Mouse (Mus musculus) liver, postnatal 0 days (tissue): Measurements from ENCODE around the gene Rapgef4. TPM values are rescaled to one million over a fixed set of nuclear protein-coding genes. Genes with fewer than 3 reads are reported as not detected.

Source experiments
- ATAC-seq: fragments of 200-750 bp; cut with Nextera tagmentation; 2 replicates; pipeline ENCODE4 v1.8.0; 2017; ENCODE audit warnings: mild to moderate bottlenecking, moderate library complexity
- DNase-seq: peaks from one replicate; pipeline ENCODE4 v3.0.0-alpha.2; 2016
- H3K27ac ChIP-seq: fragments of 300-500 bp; sonication (generic); 2 replicates; pipeline ENCODE4 v1.5.1; 2014; ENCODE audit warnings: antibody characterized with exemption, moderate library complexity, mild to moderate bottlenecking, low read depth
- H3K27me3 ChIP-seq: fragments of 300-500 bp; sonication (generic); 2 replicates; pipeline ENCODE4 v1.6.1; 2014; ENCODE audit warnings: low read length, control low read depth, mixed read lengths; ENCODE audit not compliant: insufficient read depth
- H3K36me3 ChIP-seq: fragments of 300-500 bp; sonication (generic); replicated peaks from 2 replicates; pipeline ENCODE4 v1.6.1; 2014; ENCODE audit warnings: mild to moderate bottlenecking, control low read depth, low read length, moderate library complexity, mixed read lengths; ENCODE audit not compliant: insufficient read depth
- H3K4me1 ChIP-seq: fragments of 300-500 bp; sonication (generic); 2 replicates; pipeline ENCODE4 v1.6.1; 2014; ENCODE audit warnings: antibody characterized with exemption, mild to moderate bottlenecking, control low read depth; ENCODE audit not compliant: insufficient read depth
- H3K4me2 ChIP-seq: fragments of 300-500 bp; sonication (generic); 2 replicates; pipeline ENCODE4 v1.6.1; 2014; ENCODE audit warnings: low read depth, mild to moderate bottlenecking, low read length, moderate library complexity, mixed read lengths
- H3K4me3 ChIP-seq: fragments of 300-500 bp; sonication (generic); 2 replicates; pipeline ENCODE4 v1.5.1; 2014; ENCODE audit warnings: low read depth, low read length
- H3K9ac ChIP-seq: fragments of 300-500 bp; sonication (generic); replicated peaks from 2 replicates; pipeline ENCODE4 v1.6.1; 2014; ENCODE audit warnings: mild to moderate bottlenecking, moderate library complexity
- H3K9me3 ChIP-seq: fragments of 300-500 bp; sonication (generic); 2 replicates; pipeline ENCODE4 v1.6.1; 2016; ENCODE audit warnings: mild to moderate bottlenecking, control low read depth, low read length, mixed read lengths
- CTCF ChIP-seq: sonication (generic); IDR thresholded peaks from 2 replicates; pipeline ENCODE4 v1.5.1; 2016; ENCODE audit warnings: antibody characterized with exemption, low read depth
- EP300 ChIP-seq: IDR thresholded peaks from 2 replicates; pipeline ENCODE4 v1.6.1; 2016; ENCODE audit warnings: antibody characterized with exemption, low read depth, mild to moderate bottlenecking
- WGBS: fragments of 180-500 bp; shearing (Covaris S2); extraction: QIAGEN DNeasy Blood & Tissue Kit; methylation state at CpG from one replicate; pipeline ENCODE4 v1.1.7; 2014; ENCODE audit not compliant: insufficient replicate concordance; 5-methylcytosine and 5-hydroxymethylcytosine counted together
- polyA plus RNA-seq: library from polyadenylated mRNA; unstranded; fragments of >200 nt; fragmentation: Nextera tagmentation; extraction: Ambion mirVana; gene quantifications from 2 replicates; pipeline ENCODE4 v1.2.1, GENCODE M21; 2015

The Rapgef4 gene
- polyA plus RNA-seq, 1 experiment from 2014 or later = 30.2 TPM

DNA sequence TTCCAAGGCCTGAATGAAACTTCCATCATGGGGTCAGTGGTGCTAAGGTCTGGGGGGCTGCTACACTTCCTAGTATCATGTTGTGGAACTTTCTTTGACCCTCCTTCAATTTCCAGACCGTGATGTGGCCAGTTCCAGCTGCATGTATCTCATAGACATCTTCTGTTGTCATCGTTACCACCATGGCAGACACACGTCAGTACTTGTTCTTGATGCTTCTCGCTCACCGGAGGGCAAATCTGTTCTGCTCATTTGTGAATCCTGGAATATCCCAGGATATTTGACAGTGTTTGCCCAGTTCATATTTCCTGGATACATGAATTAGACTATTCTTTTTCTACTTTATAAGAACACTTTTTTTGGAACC lies 39.3 kb upstream of the Rapgef4 start:
- Histone ChIP-seq H3K36me3 (no peaks in the 10 kb centered on the region), H3K27me3 (no peaks in the 10 kb centered on the region), H3K9me3 (no peaks in the 10 kb centered on the region), H3K4me3 (no peak overlapping the region), H3K4me1 (no peaks in the 10 kb centered on the region), H3K4me2 (no peak overlapping the region), H3K27ac (no peak overlapping the region), H3K9ac (no peak overlapping the region)
- TF ChIP-seq EP300 (no peak), CTCF (no peak)
- ATAC-seq = no peak
- no peak for DNase-seq
- 86% methylated on average over 5 of the region's 5 CpGs for WGBS

DNA sequence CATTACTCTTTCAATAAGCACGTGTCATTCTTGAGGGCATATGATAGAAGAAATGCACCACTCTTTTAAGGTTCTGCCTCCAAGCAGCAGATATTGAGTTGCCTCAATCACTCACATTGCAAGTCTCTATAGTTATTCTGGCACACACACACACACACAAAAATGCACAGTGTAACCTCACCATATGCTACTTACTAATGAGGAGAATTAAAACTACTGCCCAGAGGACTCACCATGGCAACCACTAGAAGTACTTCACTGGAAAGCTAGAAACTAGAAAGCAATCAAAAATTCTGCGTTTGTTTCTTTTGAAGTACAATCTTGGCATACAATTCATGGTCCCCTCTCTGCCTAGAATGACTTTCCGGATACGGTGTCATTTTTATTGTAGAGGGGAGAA lies 29.8 kb upstream of the Rapgef4 start:
- Histone ChIP-seq H3K9me3 (no peaks in the 10 kb centered on the region), H3K36me3 (no peaks in the 10 kb centered on the region), H3K4me2 (no peak overlapping the region), H3K4me3 (no peak overlapping the region), H3K4me1 (no peaks in the 10 kb centered on the region), H3K27ac (no peak overlapping the region), H3K27me3 (no peaks in the 10 kb centered on the region), H3K9ac (no peak overlapping the region)
- no peak for ATAC-seq
- 78% methylated on average over 4 of the region's 4 CpGs for WGBS
- no peak for TF ChIP-seq CTCF
- no peak for TF ChIP-seq EP300
- DNase-seq = no peak

DNA sequence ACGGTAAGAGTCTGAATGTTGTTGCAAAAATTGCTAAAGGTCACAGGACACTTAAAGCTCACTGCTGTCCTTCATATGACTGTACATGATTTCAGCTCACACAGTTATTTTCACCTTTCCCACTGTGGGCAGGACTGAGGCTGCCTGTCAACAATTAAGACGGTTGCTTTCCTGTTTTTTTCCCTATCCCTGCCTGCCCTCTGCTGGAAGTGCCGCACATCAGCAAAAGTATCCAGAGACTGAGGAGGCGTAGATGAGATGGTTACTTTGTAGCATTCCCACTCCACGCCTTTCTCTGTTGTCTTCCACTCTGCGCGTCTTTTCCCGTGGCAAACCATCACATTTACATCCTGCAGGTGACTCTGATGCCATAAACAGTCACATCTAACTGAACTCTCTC lies 25.4 kb upstream of the Rapgef4 start:
- whole genome bisulfite sequencing = 23% methylated on average over 8 of the region's 8 CpGs
- H3K4me1 ChIP-seq = no peaks in the 10 kb centered on the region
- H3K27me3 ChIP-seq = no peaks in the 10 kb centered on the region
- H3K9me3 ChIP-seq = no peaks in the 10 kb centered on the region
- TF ChIP-seq CTCF (peak; percentile 77), EP300 (no peak)
- H3K9ac ChIP-seq = no peak overlapping the region
- H3K27ac ChIP-seq = no peak overlapping the region
- no peak overlapping the region for H3K4me3 ChIP-seq
- no peak for ATAC-seq
- H3K36me3 ChIP-seq = no peaks in the 10 kb centered on the region
- DNase-seq = peak; percentile 46
- H3K4me2 ChIP-seq = no peak overlapping the region

DNA sequence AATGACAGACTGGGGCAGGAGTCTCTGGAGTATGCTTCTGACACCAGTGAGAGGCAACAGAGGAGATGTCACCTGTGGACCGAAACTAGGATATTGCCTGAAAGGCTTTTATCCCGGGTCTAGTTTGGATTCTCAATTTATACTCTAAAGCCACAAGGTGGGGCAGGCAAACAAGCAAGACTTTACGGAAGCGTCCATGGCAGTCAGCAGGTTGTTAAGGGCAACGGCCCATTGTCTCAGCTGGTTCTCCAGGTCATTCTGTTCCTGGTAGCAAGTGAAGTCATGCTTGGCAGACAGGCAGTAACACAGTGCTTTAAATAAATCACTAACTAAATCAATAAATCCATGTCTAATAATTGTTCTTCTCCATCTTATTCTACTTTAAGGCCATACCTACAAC lies 24.6 kb upstream of the Rapgef4 start:
- Histone ChIP-seq H3K4me1 (no peaks in the 10 kb centered on the region), H3K27me3 (no peaks in the 10 kb centered on the region), H3K4me3 (no peak overlapping the region), H3K4me2 (no peak overlapping the region), H3K9me3 (no peaks in the 10 kb centered on the region), H3K36me3 (no peaks in the 10 kb centered on the region), H3K9ac (no peak overlapping the region), H3K27ac (no peak overlapping the region)
- WGBS = 66% methylated on average over 5 of the region's 5 CpGs
- ATAC-seq (no peak), DNase-seq (no peak)
- TF ChIP-seq EP300 (no peak), CTCF (no peak)

DNA sequence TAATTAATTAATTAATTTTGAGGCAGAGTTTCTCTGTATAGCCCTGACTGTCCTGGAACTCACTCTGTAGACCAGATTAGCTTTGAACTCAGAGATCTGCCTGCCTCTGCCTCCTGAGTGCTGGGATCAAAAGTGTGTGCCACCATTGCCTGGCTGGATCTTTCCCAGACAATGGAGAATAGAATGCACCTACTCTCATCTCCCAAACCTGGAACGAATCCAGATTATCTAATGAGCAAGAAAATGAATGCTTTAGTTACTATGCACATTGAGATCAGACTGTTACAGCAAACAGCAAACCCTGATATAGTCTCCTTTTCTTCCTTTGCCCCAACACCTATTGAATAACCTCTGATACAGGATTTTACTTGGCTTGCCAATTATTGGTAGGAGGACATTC lies 23.1 kb upstream of the Rapgef4 start:
- DNase-seq (no peak), ATAC-seq (no peak)
- Histone ChIP-seq H3K4me3 (no peak overlapping the region), H3K27me3 (no peaks in the 10 kb centered on the region), H3K36me3 (no peaks in the 10 kb centered on the region), H3K9ac (no peak overlapping the region), H3K4me1 (no peaks in the 10 kb centered on the region), H3K4me2 (no peak overlapping the region), H3K9me3 (no peaks in the 10 kb centered on the region), H3K27ac (no peak overlapping the region)
- no peak for TF ChIP-seq EP300
- TF ChIP-seq CTCF = no peak
- 63% methylated on average over 1 of the region's 1 CpGs for WGBS

DNA sequence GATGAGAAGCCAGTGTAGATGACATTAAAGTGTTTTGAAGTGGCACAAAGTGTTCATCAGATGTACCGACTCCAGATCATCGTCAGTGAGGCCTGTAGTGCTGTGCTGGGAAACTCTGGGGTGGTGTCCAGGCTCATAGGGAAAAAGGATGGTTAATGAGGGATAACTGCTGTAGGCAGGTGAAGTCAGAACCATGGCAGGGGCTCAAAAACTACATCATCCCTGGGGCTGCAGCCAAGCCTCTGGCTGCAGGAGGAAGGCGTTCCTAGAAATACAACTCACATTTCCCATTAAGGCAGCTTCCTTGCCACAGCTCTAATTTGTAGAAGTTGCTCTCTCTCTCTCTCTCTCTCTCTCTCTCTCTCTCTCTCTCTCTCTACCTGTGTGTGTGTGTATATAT lies 22.6 kb upstream of the Rapgef4 start:
- no peak for DNase-seq
- 85% methylated on average over 3 of the region's 3 CpGs for WGBS
- Histone ChIP-seq H3K36me3 (no peaks in the 10 kb centered on the region), H3K9ac (no peak overlapping the region), H3K27ac (no peak overlapping the region), H3K9me3 (no peaks in the 10 kb centered on the region), H3K4me3 (no peak overlapping the region), H3K4me2 (no peak overlapping the region), H3K4me1 (no peaks in the 10 kb centered on the region), H3K27me3 (no peaks in the 10 kb centered on the region)
- TF ChIP-seq CTCF (no peak), EP300 (no peak)
- no peak for ATAC-seq

DNA sequence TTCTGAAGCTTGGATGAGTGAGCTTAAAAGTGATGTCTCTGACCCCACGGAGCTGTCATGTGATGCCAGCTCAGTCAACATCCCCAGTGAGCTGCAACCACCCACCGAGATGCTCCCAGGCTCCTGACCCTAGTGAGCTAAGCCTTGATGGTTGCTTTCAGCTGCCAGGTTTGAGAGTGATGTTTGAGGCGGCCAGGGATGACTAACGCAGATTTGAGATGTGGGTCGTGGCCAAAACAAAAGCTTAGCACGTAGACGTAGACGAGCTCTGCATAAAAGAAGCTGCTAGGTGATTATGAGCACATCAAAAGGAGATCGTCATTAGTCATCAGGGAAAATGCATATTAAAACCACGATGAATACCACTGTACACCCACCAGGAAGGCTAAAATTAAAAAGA lies 16.8 kb upstream of the Rapgef4 start:
- H3K4me1 ChIP-seq = no peaks in the 10 kb centered on the region
- 58% methylated on average over 10 of the region's 10 CpGs for WGBS
- H3K9ac ChIP-seq = no peak overlapping the region
- no peaks in the 10 kb centered on the region for H3K27me3 ChIP-seq
- no peak overlapping the region for H3K27ac ChIP-seq
- H3K9me3 ChIP-seq = no peaks in the 10 kb centered on the region
- no peak overlapping the region for H3K4me3 ChIP-seq
- no peaks in the 10 kb centered on the region for H3K36me3 ChIP-seq
- DNase-seq = no peak
- H3K4me2 ChIP-seq = no peak overlapping the region
- TF ChIP-seq EP300 = no peak
- TF ChIP-seq CTCF = no peak
- no peak for ATAC-seq
